Mouse (Mus musculus) forebrain, embryonic 11.5 days (tissue): Measurements from ENCODE around the gene Ablim1. TPM values are rescaled to one million over a fixed set of nuclear protein-coding genes. Genes with fewer than 3 reads are reported as not detected.
"Not testable (repeated sequence)": the region's sequence is repeated elsewhere in the genome, so short reads cannot be mapped to it uniquely, and the experiment has no call there.

ENCODE experiments used
- ATAC-seq: fragments of 200-750 bp; cut with Nextera tagmentation; replicated peaks from 2 replicates; pipeline ENCODE4 v1.8.0; 2017; ENCODE audit warnings: moderate TSS enrichment; ENCODE audit not compliant: low FRiP score
- DNase-seq: peaks from one replicate; pipeline ENCODE4 v3.0.0-alpha.2; 2017; ENCODE audit warnings: low spot score
- H3K27ac ChIP-seq: fragments of 300-500 bp; sonication (generic); 2 replicates; pipeline ENCODE4 v1.5.1; 2014; ENCODE audit warnings: low read depth, low read length
- H3K27me3 ChIP-seq: fragments of 300-500 bp; sonication (generic); 2 replicates; pipeline ENCODE4 v1.6.1; 2014; ENCODE audit warnings: mild to moderate bottlenecking, low read length, mixed read lengths; ENCODE audit not compliant: control insufficient read depth, insufficient read depth
- H3K36me3 ChIP-seq: fragments of 300-500 bp; sonication (generic); 2 replicates; pipeline ENCODE4 v1.6.1; 2014; ENCODE audit warnings: mild to moderate bottlenecking, low read length, moderate library complexity, mixed read lengths; ENCODE audit not compliant: control insufficient read depth, insufficient read depth
- H3K4me1 ChIP-seq: fragments of 300-500 bp; sonication (generic); replicated peaks from 2 replicates; pipeline ENCODE4 v1.6.1; 2014; ENCODE audit warnings: low read length, mixed read lengths; ENCODE audit not compliant: control insufficient read depth, insufficient read depth
- H3K4me2 ChIP-seq: fragments of 300-500 bp; sonication (generic); 2 replicates; pipeline ENCODE4 v1.6.1; 2014; ENCODE audit warnings: low read depth, mild to moderate bottlenecking, low read length, moderate library complexity, mixed read lengths; ENCODE audit not compliant: severe bottlenecking
- H3K4me3 ChIP-seq: fragments of 300-500 bp; sonication (generic); 2 replicates; pipeline ENCODE4 v1.5.1; 2014; ENCODE audit warnings: low read depth, low read length
- H3K9ac ChIP-seq: fragments of 300-500 bp; sonication (generic); 2 replicates; pipeline ENCODE4 v1.6.1; 2014; ENCODE audit warnings: low read length
- H3K9me3 ChIP-seq: fragments of 300-500 bp; sonication (generic); 2 replicates; pipeline ENCODE4 v1.6.1; 2016; ENCODE audit warnings: low read length, mixed read lengths; ENCODE audit not compliant: control insufficient read depth
- WGBS: fragments of 180-500 bp; shearing (Covaris S2); extraction: QIAGEN DNeasy Blood & Tissue Kit; methylation state at CpG from one replicate; pipeline ENCODE4 v1.1.7; 2014; 5-methylcytosine and 5-hydroxymethylcytosine counted together
- polyA plus RNA-seq: library from polyadenylated mRNA; unstranded; fragments of >200 nt; fragmentation: Nextera tagmentation; extraction: Ambion mirVana; gene quantifications from 2 replicates; pipeline ENCODE4 v1.2.1, GENCODE M21; 2014

Ablim1 gene
- polyA plus RNA-seq, 1 experiment from 2014 or later: 17.0 TPM

DNA sequence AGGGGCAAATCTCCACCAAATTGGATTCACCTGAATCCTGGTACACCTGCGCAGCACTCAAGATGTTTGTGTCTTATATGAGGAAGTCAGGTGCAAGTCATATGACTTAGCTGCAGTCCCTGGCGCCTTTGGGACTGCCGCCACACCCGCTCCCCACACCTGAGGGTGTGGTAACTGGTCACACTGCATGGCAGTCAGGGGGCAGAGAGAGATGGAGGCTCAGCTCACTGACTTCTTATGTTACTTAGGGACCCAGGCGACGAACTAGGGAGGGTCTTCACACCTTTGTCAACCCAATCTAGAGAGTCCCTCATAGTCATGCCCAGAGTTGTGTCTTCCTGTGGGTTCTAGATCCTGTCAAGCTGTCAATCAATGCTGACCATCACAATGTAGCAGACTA, 179.1 kb downstream of the Ablim1 start:
- not testable (repeated sequence) for H3K27ac ChIP-seq, ATAC-seq, H3K9ac ChIP-seq, H3K36me3 ChIP-seq, H3K4me3 ChIP-seq, DNase-seq, H3K27me3 ChIP-seq, H3K4me1 ChIP-seq, H3K9me3 ChIP-seq, H3K4me2 ChIP-seq
- WGBS: 90% methylated on average over 6 of the region's 6 CpGs

GRCm38 (mm10) chr19:57134654-57135348, 179.9 kb downstream of the Ablim1 start:
- Histone ChIP-seq H3K27me3 (no peaks in the 10 kb centered on the region), H3K4me1 (peaks cover 2% of the 10 kb centered on the region; the same call in 1 of the 2 replicates), H3K9me3 (no peaks in the 10 kb centered on the region), H3K9ac (no peak overlapping the region; the same call in 1 of the 2 replicates), H3K4me3 (no peak overlapping the region), H3K4me2 (no peak overlapping the region), H3K36me3 (no peaks in the 10 kb centered on the region), H3K27ac (no peak overlapping the region)
- DNase-seq (no peak), ATAC-seq (no peak)
- 60% methylated on average over 20 of the region's 20 CpGs for WGBS

DNA sequence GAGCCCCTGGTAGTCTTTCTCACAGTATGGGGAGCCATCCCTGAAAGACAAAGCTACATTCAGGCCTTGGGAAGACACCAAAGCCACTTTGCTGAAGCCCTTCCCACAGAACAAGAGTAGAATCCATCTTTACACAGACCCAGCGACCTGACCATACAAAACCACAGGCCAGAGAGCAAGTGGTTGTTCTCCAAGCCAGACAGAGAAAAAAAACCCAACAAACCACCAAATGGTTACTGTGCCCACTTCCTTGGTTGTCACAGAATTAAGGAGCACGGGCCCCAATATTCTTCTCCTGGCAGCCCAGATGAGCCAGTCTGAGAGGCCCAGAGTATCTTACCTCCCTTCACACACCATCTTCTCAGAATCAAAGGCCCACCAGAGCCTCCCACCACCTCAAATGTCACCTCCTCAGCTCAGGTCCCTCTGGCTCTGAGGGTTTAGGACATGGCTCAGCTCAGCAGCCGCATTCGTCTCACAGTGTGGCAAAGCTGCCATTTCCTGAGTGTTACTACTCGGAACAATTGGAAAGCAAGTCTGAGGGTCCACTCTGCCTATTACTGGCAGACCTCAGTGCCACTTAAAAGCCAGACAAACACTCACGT, 181.7 kb downstream of the Ablim1 start:
- Histone ChIP-seq H3K4me2 (no peak overlapping the region), H3K27me3 (no peaks in the 10 kb centered on the region), H3K9ac (no peak overlapping the region), H3K27ac (no peak overlapping the region), H3K9me3 (no peaks in the 10 kb centered on the region), H3K4me3 (no peak overlapping the region), H3K4me1 (peaks cover 2% of the 10 kb centered on the region; the same call in 1 of the 2 replicates), H3K36me3 (no peaks in the 10 kb centered on the region)
- WGBS: 86% methylated on average over 6 of the region's 6 CpGs
- no peak for ATAC-seq
- DNase-seq: no peak

DNA sequence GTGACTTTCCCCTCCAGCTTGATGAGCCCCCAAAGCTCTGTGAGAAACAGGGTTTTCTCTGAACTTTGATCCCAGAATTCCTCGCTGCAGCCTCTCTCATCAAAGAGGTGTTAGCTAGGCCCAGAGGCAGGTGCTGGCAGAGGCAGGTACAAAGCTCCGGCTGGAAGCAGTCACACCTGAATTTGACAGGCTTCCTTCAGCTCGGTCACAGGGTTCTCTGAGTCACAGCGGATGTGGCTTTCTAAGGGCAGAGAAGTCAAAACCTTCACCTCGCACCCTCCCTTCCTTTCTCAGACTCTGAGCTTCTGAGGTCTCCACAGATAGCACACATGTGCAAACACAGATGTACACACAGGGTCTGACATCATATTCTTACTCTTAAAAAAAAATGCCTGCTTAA, 182.4 kb downstream of the Ablim1 start:
- H3K4me1 ChIP-seq: peaks cover 2% of the 10 kb centered on the region; the same call in 1 of the 2 replicates
- no peak overlapping the region for H3K9ac ChIP-seq
- H3K4me2 ChIP-seq: no peak overlapping the region
- no peak overlapping the region for H3K27ac ChIP-seq
- no peaks in the 10 kb centered on the region for H3K9me3 ChIP-seq
- no peaks in the 10 kb centered on the region for H3K36me3 ChIP-seq
- no peaks in the 10 kb centered on the region for H3K27me3 ChIP-seq
- 85% methylated on average over 5 of the region's 5 CpGs for WGBS
- DNase-seq (no peak), ATAC-seq (no peak)
- H3K4me3 ChIP-seq: no peak overlapping the region

GRCm38 (mm10) chr19:57131366-57131765, 183.4 kb downstream of the Ablim1 start:
- DNase-seq: no peak
- ATAC-seq: no peak
- no peaks in the 10 kb centered on the region for H3K36me3 ChIP-seq
- no peak overlapping the region for H3K27ac ChIP-seq
- no peaks in the 10 kb centered on the region for H3K9me3 ChIP-seq
- 82% methylated on average over 4 of the region's 4 CpGs for whole genome bisulfite sequencing
- no peak overlapping the region for H3K4me3 ChIP-seq
- peaks cover 2% of the 10 kb centered on the region; the same call in 1 of the 2 replicates for H3K4me1 ChIP-seq
- no peak overlapping the region for H3K4me2 ChIP-seq
- H3K9ac ChIP-seq: no peak overlapping the region
- H3K27me3 ChIP-seq: no peaks in the 10 kb centered on the region

DNA sequence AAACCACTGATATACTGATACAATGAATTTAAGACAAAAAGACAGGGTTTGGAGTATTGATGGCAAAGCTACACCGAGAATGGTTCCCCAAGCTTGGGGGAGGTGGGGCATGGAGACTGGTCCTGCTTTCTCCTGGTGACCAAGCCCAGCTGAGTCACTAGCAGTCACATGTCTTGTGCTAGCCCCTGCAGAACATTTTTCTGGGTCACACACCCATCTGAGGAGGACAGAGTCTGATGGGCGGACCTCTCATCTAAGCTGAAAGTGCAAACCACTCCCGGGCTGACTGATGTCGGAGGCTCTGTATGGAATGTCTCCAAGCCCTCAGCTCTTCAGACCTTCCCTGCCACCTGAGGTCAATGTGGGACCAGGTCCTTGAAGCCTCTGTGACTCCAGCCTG, 184.1 kb downstream of the Ablim1 start:
- WGBS: 91% methylated on average over 4 of the region's 4 CpGs
- no peak overlapping the region for H3K27ac ChIP-seq
- peaks cover 2% of the 10 kb centered on the region; the same call in 1 of the 2 replicates for H3K4me1 ChIP-seq
- no peaks in the 10 kb centered on the region for H3K36me3 ChIP-seq
- ATAC-seq (no peak), DNase-seq (no peak)
- no peak overlapping the region for H3K4me3 ChIP-seq
- H3K27me3 ChIP-seq: no peaks in the 10 kb centered on the region
- no peaks in the 10 kb centered on the region for H3K9me3 ChIP-seq
- no peak overlapping the region for H3K4me2 ChIP-seq
- H3K9ac ChIP-seq: no peak overlapping the region

- Histone ChIP-seq H3K27me3 (no peaks in the 10 kb centered on the region), H3K4me2 (no peak overlapping the region), H3K4me3 (no peak overlapping the region), H3K4me1 (peaks cover under 1% of the 10 kb centered on the region; the same call in 1 of the 2 replicates), H3K9me3 (no peaks in the 10 kb centered on the region), H3K9ac (no peak overlapping the region), H3K36me3 (no peaks in the 10 kb centered on the region), H3K27ac (no peak overlapping the region)
- ATAC-seq (no peak), DNase-seq (no peak)
- 89% methylated on average over 9 of the region's 9 CpGs for WGBS
Observed at GRCm38 (mm10) chr19:57129729-57130128, 185.0 kb downstream of the Ablim1 start.

DNA sequence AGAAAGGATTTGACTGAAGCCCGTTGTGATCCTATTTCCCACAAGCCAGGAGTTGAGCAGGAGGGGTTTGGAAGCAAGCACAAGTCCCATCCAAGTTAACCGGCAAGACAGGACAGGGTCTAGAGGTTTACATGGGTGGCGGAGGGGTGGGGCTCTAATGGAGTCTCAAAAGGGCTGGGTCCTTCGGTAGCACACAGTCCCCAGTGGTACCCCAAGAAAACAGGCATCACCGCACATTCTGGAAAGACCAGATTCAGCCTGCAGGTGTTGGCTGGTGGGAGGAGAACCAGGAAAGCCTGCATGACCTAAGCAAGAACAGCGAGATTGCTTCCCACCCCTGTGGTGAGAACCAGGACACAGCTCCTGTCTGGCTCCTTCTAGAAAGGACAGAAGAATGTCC, 186.7 kb downstream of the Ablim1 start:
- ATAC-seq: no peak
- Histone ChIP-seq H3K4me1 (no peaks in the 10 kb centered on the region), H3K36me3 (no peaks in the 10 kb centered on the region), H3K9me3 (no peaks in the 10 kb centered on the region), H3K27me3 (no peaks in the 10 kb centered on the region), H3K4me2 (no peak overlapping the region), H3K27ac (no peak overlapping the region), H3K4me3 (no peak overlapping the region), H3K9ac (no peak overlapping the region)
- WGBS: 58% methylated on average over 6 of the region's 6 CpGs
- DNase-seq: no peak

DNA sequence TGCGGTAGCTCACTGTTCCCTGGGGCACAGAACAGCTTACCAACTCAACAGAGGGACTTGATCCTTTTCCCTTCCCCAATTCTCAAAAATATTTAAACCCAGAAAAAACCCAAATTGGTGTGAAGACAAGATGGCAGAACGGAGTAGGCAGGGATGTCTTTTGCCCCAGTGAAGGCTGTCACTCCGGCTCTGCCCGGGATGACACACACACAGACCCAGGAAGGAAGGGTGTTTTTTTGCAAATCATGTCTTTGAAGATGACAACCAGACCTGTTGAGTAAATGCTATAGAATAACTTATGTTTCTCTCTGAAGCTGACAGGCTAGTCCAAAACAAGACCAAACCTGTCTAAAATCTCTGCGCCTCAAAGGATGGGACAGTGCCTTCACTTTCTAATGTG, 187.2 kb downstream of the Ablim1 start:
- no peaks in the 10 kb centered on the region for H3K4me1 ChIP-seq
- H3K36me3 ChIP-seq: no peaks in the 10 kb centered on the region
- no peaks in the 10 kb centered on the region for H3K27me3 ChIP-seq
- H3K9me3 ChIP-seq: no peaks in the 10 kb centered on the region
- no peak overlapping the region for H3K9ac ChIP-seq
- 90% methylated on average over 5 of the region's 5 CpGs for WGBS
- no peak overlapping the region for H3K4me2 ChIP-seq
- DNase-seq (no peak), ATAC-seq (no peak)
- H3K4me3 ChIP-seq: no peak overlapping the region
- H3K27ac ChIP-seq: no peak overlapping the region
